Mouse (Mus musculus) brain, adult 2 months (tissue): Measurements from ENCODE around the gene Sync.

Source experiments
- DNase-seq: peaks from one replicate; pipeline ENCODE4 v3.0.0; 2011; ENCODE audit warnings: low read depth, low spot score

Gene Sync

GRCm38 (mm10) chr4:129287472-129287981 is at the start of gene Sync:
TSS of gene Sync (plus strand) at chr4:129287617.
- DNase-seq: no peak

- DNase-seq: peak; percentile 67
Measured at GRCm38 (mm10) chr4:129237843-129238441, 49.5 kb upstream of the Sync start.

- peak; percentile 45 for DNase-seq
Measured at GRCm38 (mm10) chr4:129238579-129239016, 48.8 kb upstream of the Sync start.

- DNase-seq: peak; percentile 90
Measured at GRCm38 (mm10) chr4:129239075-129239474, 48.3 kb upstream of the Sync start.

- DNase-seq: peak; percentile 66
Measured at GRCm38 (mm10) chr4:129241898-129242297, 45.5 kb upstream of the Sync start.

- no peak for DNase-seq
Measured at GRCm38 (mm10) chr4:129242327-129242726, 45.1 kb upstream of the Sync start.

GRCm38 (mm10) chr4:129242761-129243160 is 44.7 kb upstream of the Sync start:
- no peak for DNase-seq

GRCm38 (mm10) chr4:129244802-129245201 is 42.6 kb upstream of the Sync start:
- no peak for DNase-seq

GRCm38 (mm10) chr4:129246360-129247301 is 40.8 kb upstream of the Sync start:
- DNase-seq: no peak

GRCm38 (mm10) chr4:129247381-129248242 is 39.8 kb upstream of the Sync start:
- no peak for DNase-seq

- no peak for DNase-seq
Measured at GRCm38 (mm10) chr4:129248243-129248767, 39.1 kb upstream of the Sync start.

GRCm38 (mm10) chr4:129249288-129249687 is 38.1 kb upstream of the Sync start:
- no peak for DNase-seq

GRCm38 (mm10) chr4:129250759-129251481 is 36.5 kb upstream of the Sync start:
- DNase-seq: peak; percentile 62

GRCm38 (mm10) chr4:129251482-129252125 is 35.8 kb upstream of the Sync start:
- DNase-seq: no peak

GRCm38 (mm10) chr4:129252492-129252891 is 34.9 kb upstream of the Sync start:
- no peak for DNase-seq

- DNase-seq: no peak
Measured at GRCm38 (mm10) chr4:129254571-129254970, 32.8 kb upstream of the Sync start.

GRCm38 (mm10) chr4:129256450-129257380 is 30.7 kb upstream of the Sync start:
- DNase-seq: peak; percentile 59

- DNase-seq: no peak
Measured at GRCm38 (mm10) chr4:129259101-129259500, 28.3 kb upstream of the Sync start.

GRCm38 (mm10) chr4:129260678-129261077 is 26.7 kb upstream of the Sync start:
- peak; percentile 32 for DNase-seq
